Mouse (Mus musculus) embryonic facial prominence, embryonic 13.5 days (tissue): Measurements from ENCODE around the gene Lrg1. TPM values are rescaled to one million over a fixed set of nuclear protein-coding genes. Genes with fewer than 3 reads are reported as not detected.
"Not testable (repeated sequence)": the region's sequence is repeated elsewhere in the genome, so short reads cannot be mapped to it uniquely, and the experiment has no call there.

Experiments
- ATAC-seq: fragments of 200-750 bp; cut with Nextera tagmentation; 2 replicates; pipeline ENCODE4 v1.8.0; 2017; ENCODE audit warnings: low read depth; ENCODE audit not compliant: insufficient number of reproducible peaks, insufficient read depth, low FRiP score, low TSS enrichment
- H3K27ac ChIP-seq: fragments of 300-500 bp; sonication (generic); 2 replicates; pipeline ENCODE4 v1.5.1; 2015; ENCODE audit warnings: moderate library complexity, mild to moderate bottlenecking, inconsistent platforms
- H3K27me3 ChIP-seq: fragments of 300-500 bp; sonication (generic); 2 replicates; pipeline ENCODE4 v1.6.1; 2015; ENCODE audit warnings: mild to moderate bottlenecking, inconsistent platforms
- H3K36me3 ChIP-seq: fragments of 300-500 bp; sonication (generic); 2 replicates; pipeline ENCODE4 v1.6.1; 2015; ENCODE audit warnings: mild to moderate bottlenecking, inconsistent platforms
- H3K4me1 ChIP-seq: fragments of 300-500 bp; sonication (generic); 2 replicates; pipeline ENCODE4 v1.6.1; 2015; ENCODE audit warnings: inconsistent platforms
- H3K4me2 ChIP-seq: fragments of 300-500 bp; sonication (generic); 2 replicates; pipeline ENCODE4 v1.6.1; 2015; ENCODE audit warnings: moderate library complexity, mild to moderate bottlenecking, inconsistent platforms
- H3K4me3 ChIP-seq: fragments of 300-500 bp; sonication (generic); 2 replicates; pipeline ENCODE4 v1.5.1; 2015; ENCODE audit warnings: mild to moderate bottlenecking, inconsistent platforms
- H3K9ac ChIP-seq: fragments of 300-500 bp; sonication (generic); 2 replicates; pipeline ENCODE4 v1.6.1; 2015; ENCODE audit warnings: mild to moderate bottlenecking, inconsistent platforms
- H3K9me3 ChIP-seq: fragments of 300-500 bp; sonication (generic); 2 replicates; pipeline ENCODE4 v1.6.1; 2016; ENCODE audit warnings: inconsistent platforms
- WGBS: fragments of 180-500 bp; shearing (Covaris S2); methylation state at CpG from one replicate; pipeline ENCODE4 v1.1.7; 2015; ENCODE audit warnings: mixed read lengths; 5-methylcytosine and 5-hydroxymethylcytosine counted together
- polyA plus RNA-seq: library from polyadenylated mRNA; unstranded; fragments of >200 nt; fragmentation: Nextera tagmentation; extraction: Ambion mirVana; gene quantifications from 2 replicates; pipeline ENCODE4 v1.2.1, GENCODE M21; 2015

The Lrg1 gene
- polyA plus RNA-seq, 1 experiment from 2014 or later, result 0.24 TPM

GRCm38 (mm10) chr17:56108334-56109044, 13.3 kb downstream of the Lrg1 start:
- Histone ChIP-seq H3K4me1 (no peaks in the 10 kb centered on the region), H3K36me3 (peaks cover 17% of the 10 kb centered on the region), H3K4me3 (no peak overlapping the region), H3K9ac (no peak overlapping the region), H3K27ac (no peak overlapping the region), H3K9me3 (no peaks in the 10 kb centered on the region), H3K27me3 (no peaks in the 10 kb centered on the region), H3K4me2 (no peak overlapping the region)
- 74% methylated on average over 6 of the region's 6 CpGs for WGBS
- no peak for ATAC-seq

GRCm38 (mm10) chr17:56107736-56108135, 14.1 kb downstream of the Lrg1 start:
- no peaks in the 10 kb centered on the region for H3K27me3 ChIP-seq
- no peaks in the 10 kb centered on the region for H3K4me1 ChIP-seq
- 62% methylated on average over 2 of the region's 2 CpGs for WGBS
- no peak overlapping the region for H3K4me3 ChIP-seq
- no peak overlapping the region for H3K9ac ChIP-seq
- no peak overlapping the region for H3K27ac ChIP-seq
- no peak overlapping the region for H3K4me2 ChIP-seq
- peaks cover 25% of the 10 kb centered on the region for H3K36me3 ChIP-seq
- ATAC-seq, result no peak
- no peaks in the 10 kb centered on the region for H3K9me3 ChIP-seq

GRCm38 (mm10) chr17:56106981-56107380, 14.8 kb downstream of the Lrg1 start:
- Histone ChIP-seq H3K27me3 (no peaks in the 10 kb centered on the region), H3K4me1 (no peaks in the 10 kb centered on the region), H3K4me2 (no peak overlapping the region), H3K9me3 (no peaks in the 10 kb centered on the region), H3K36me3 (peaks cover 32% of the 10 kb centered on the region), H3K4me3 (no peak overlapping the region), H3K9ac (no peak overlapping the region), H3K27ac (no peak overlapping the region)
- WGBS, result 81% methylated on average over 4 of the region's 4 CpGs
- no peak for ATAC-seq

GRCm38 (mm10) chr17:56106436-56106835, 15.4 kb downstream of the Lrg1 start:
- H3K4me2 ChIP-seq, H3K27me3 ChIP-seq, H3K9me3 ChIP-seq, ATAC-seq, H3K4me3 ChIP-seq, H3K9ac ChIP-seq, H3K4me1 ChIP-seq, H3K27ac ChIP-seq: not testable (repeated sequence)
- peaks cover 38% of the 10 kb centered on the region for H3K36me3 ChIP-seq
- WGBS, result 95% methylated on average over 4 of the region's 4 CpGs

GRCm38 (mm10) chr17:56104821-56105220, 17.0 kb downstream of the Lrg1 start:
- not testable (repeated sequence) for H3K9me3 ChIP-seq, ATAC-seq, H3K27me3 ChIP-seq, H3K4me1 ChIP-seq, H3K4me3 ChIP-seq, H3K9ac ChIP-seq, H3K4me2 ChIP-seq, H3K27ac ChIP-seq
- WGBS, result 92% methylated on average over 2 of the region's 5 CpGs
- peaks cover 54% of the 10 kb centered on the region for H3K36me3 ChIP-seq

- H3K9ac ChIP-seq, result no peak overlapping the region
- H3K9me3 ChIP-seq, result no peaks in the 10 kb centered on the region
- no peak overlapping the region for H3K4me2 ChIP-seq
- no peaks in the 10 kb centered on the region for H3K4me1 ChIP-seq
- WGBS, result 94% methylated on average over 8 of the region's 8 CpGs
- H3K36me3 ChIP-seq, result peaks cover 62% of the 10 kb centered on the region
- H3K27ac ChIP-seq, result no peak overlapping the region
- no peak for ATAC-seq
- no peak overlapping the region for H3K4me3 ChIP-seq
- no peaks in the 10 kb centered on the region for H3K27me3 ChIP-seq
Observed at GRCm38 (mm10) chr17:56103465-56104285, 18.1 kb downstream of the Lrg1 start.

GRCm38 (mm10) chr17:56102927-56103326, 18.9 kb downstream of the Lrg1 start:
- H3K36me3 ChIP-seq, result peaks cover 67% of the 10 kb centered on the region
- H3K9me3 ChIP-seq, result no peaks in the 10 kb centered on the region
- no peak for ATAC-seq
- WGBS, result 92% methylated on average over 9 of the region's 9 CpGs
- no peaks in the 10 kb centered on the region for H3K4me1 ChIP-seq
- H3K4me2 ChIP-seq, result no peak overlapping the region
- H3K27me3 ChIP-seq, result no peaks in the 10 kb centered on the region
- no peak overlapping the region for H3K4me3 ChIP-seq
- H3K27ac ChIP-seq, result no peak overlapping the region
- H3K9ac ChIP-seq, result no peak overlapping the region

- Histone ChIP-seq H3K4me1 (no peaks in the 10 kb centered on the region), H3K4me2 (no peak overlapping the region), H3K36me3 (peaks cover 70% of the 10 kb centered on the region), H3K4me3 (no peak overlapping the region), H3K27me3 (no peaks in the 10 kb centered on the region), H3K9me3 (no peaks in the 10 kb centered on the region), H3K9ac (no peak overlapping the region), H3K27ac (no peak overlapping the region)
- ATAC-seq, result no peak
- 94% methylated on average over 5 of the region's 5 CpGs for WGBS
Observed at GRCm38 (mm10) chr17:56102158-56102557, 19.6 kb downstream of the Lrg1 start.

GRCm38 (mm10) chr17:56100811-56101210, 21.0 kb downstream of the Lrg1 start:
- 90% methylated on average over 3 of the region's 3 CpGs for WGBS

GRCm38 (mm10) chr17:56098711-56099572, 22.9 kb downstream of the Lrg1 start:
- no peaks in the 10 kb centered on the region for H3K4me1 ChIP-seq
- no peak overlapping the region for H3K27ac ChIP-seq
- no peak overlapping the region for H3K9ac ChIP-seq
- no peaks in the 10 kb centered on the region for H3K9me3 ChIP-seq
- peaks cover 95% of the 10 kb centered on the region for H3K36me3 ChIP-seq
- 89% methylated on average over 15 of the region's 15 CpGs for WGBS
- ATAC-seq, result no peak
- no peaks in the 10 kb centered on the region for H3K27me3 ChIP-seq
- H3K4me2 ChIP-seq, result no peak overlapping the region
- no peak overlapping the region for H3K4me3 ChIP-seq

More at GRCm38 (mm10) chr17:56100811-56101210, 21.0 kb downstream of the Lrg1 start:
- H3K27me3 ChIP-seq, result no peaks in the 10 kb centered on the region
- H3K27ac ChIP-seq, result no peak overlapping the region
- H3K9me3 ChIP-seq, result no peaks in the 10 kb centered on the region
- H3K36me3 ChIP-seq, result peaks cover 83% of the 10 kb centered on the region
- H3K4me1 ChIP-seq, result no peaks in the 10 kb centered on the region
- H3K9ac ChIP-seq, result no peak overlapping the region
- ATAC-seq, result no peak
- H3K4me3 ChIP-seq, result no peak overlapping the region
- no peak overlapping the region for H3K4me2 ChIP-seq

GRCm38 (mm10) chr17:56098180-56098579, 23.6 kb downstream of the Lrg1 start:
- H3K27ac ChIP-seq, result no peak overlapping the region
- H3K36me3 ChIP-seq, result peaks cover 94% of the 10 kb centered on the region
- no peak overlapping the region for H3K9ac ChIP-seq
- H3K4me1 ChIP-seq, result no peaks in the 10 kb centered on the region
- no peaks in the 10 kb centered on the region for H3K27me3 ChIP-seq
- 95% methylated on average over 8 of the region's 8 CpGs for WGBS
- no peaks in the 10 kb centered on the region for H3K9me3 ChIP-seq
- no peak overlapping the region for H3K4me3 ChIP-seq
- ATAC-seq, result no peak
- H3K4me2 ChIP-seq, result no peak overlapping the region
